Mouse (Mus musculus) layer of hippocampus, postnatal 36 days (tissue): ENCODE results near the gene Cnn1. TPM values are rescaled to one million over a fixed set of nuclear protein-coding genes. Genes with fewer than 3 reads are reported as not detected.

Source experiments
- microRNA-seq, 2 experiments: library from miRNA; unstranded; fragments of <30 nt; microRNA quantifications; one replicate each; pipeline ENCODE4 v1.2.0; 2021
- total RNA-seq, 2 experiments: library from RNA; stranded (reverse); gene quantifications; 2 replicates each; pipeline ENCODE4 v1.2.3; 2021

Cnn1 gene
- total RNA-seq, 2 experiments from 2014 or later = 0.55 to 0.61 TPM

Small RNA genes within 50 kb of the gene (microRNA-seq; reads per million reads assigned to microRNA genes)
- gene Mir7084 = 0.21 to 0.30 reads per million in 2 experiments

Other genes with a start within 250 kb of the Cnn1 start
- 10 to 100 TPM; 14.1 to 15.0 TPM for gene Dock6, start 246.6 kb upstream of the Cnn1 start, total RNA-seq
- 10 to 100 TPM; 23.6 to 26.6 TPM for gene Rab3d, start 181.0 kb upstream of the Cnn1 start, total RNA-seq
- 10 to 100 TPM; 19.3 to 21.2 TPM for gene Ccdc159, start 171.7 kb upstream of the Cnn1 start, total RNA-seq
- gene Tmem205, start 171.7 kb upstream of the Cnn1 start, total RNA-seq = 10 to 100 TPM; 41.0 to 44.6 TPM
- 100 to 1,000 TPM; 303 to 315 TPM for gene Plppr2, start 162.2 kb upstream of the Cnn1 start, total RNA-seq
- 10 to 100 TPM; 14.7 to 15.9 TPM for gene Swsap1, start 143.5 kb upstream of the Cnn1 start, total RNA-seq
- gene Epor, start 135.7 kb upstream of the Cnn1 start, total RNA-seq = 10 to 100 TPM in 1 of 2 experiments, 1 to 10 TPM in 1; 9.1 to 10.6 TPM
- 1 to 10 TPM; 1.7 to 1.9 TPM for gene Rgl3, start 109.8 kb upstream of the Cnn1 start, total RNA-seq
- gene Ccdc151, start 96.6 kb upstream of the Cnn1 start, total RNA-seq = 1 to 10 TPM; 9.5 to 9.9 TPM
- 100 to 1,000 TPM; 110 to 114 TPM for gene Prkcsh, start 96.4 kb upstream of the Cnn1 start, total RNA-seq
- gene Elavl3, start 47.2 kb upstream of the Cnn1 start, total RNA-seq = 100 to 1,000 TPM; 172 to 175 TPM
- gene Gm49318, start 28.0 kb upstream of the Cnn1 start, total RNA-seq = 1 to 10 TPM; 3.1 to 4.5 TPM
- gene Zfp653, start 27.8 kb upstream of the Cnn1 start, total RNA-seq = 10 to 100 TPM; 20.8 to 23.6 TPM
- gene Ecsit, start 13.8 kb upstream of the Cnn1 start, total RNA-seq = 10 to 100 TPM; 42.2 to 46.3 TPM
- 10 to 100 TPM; 53.5 to 57.9 TPM for gene Elof1, start 18.0 kb downstream of the Cnn1 start, total RNA-seq
- 1 to 10 TPM in 1 of 2 experiments, under 1 TPM in 1; 0.91 to 1.3 TPM for gene Acp5, start 36.5 kb downstream of the Cnn1 start, total RNA-seq
- 10 to 100 TPM; 44.9 to 47.4 TPM for gene Pigyl, start 57.6 kb downstream of the Cnn1 start, total RNA-seq
- under 1 TPM in 1 of 2 experiments, not detected in 1; 0.38 TPM for gene Zfp872, start 88.9 kb downstream of the Cnn1 start, total RNA-seq
- 10 to 100 TPM; 22.5 to 27.6 TPM for gene Zfp809, start 126.5 kb downstream of the Cnn1 start, total RNA-seq
- gene Zfp599, start 160.7 kb downstream of the Cnn1 start, total RNA-seq = 1 to 10 TPM; 5.5 to 5.6 TPM
- 10 to 100 TPM; 17.3 to 18.4 TPM for gene Zfp810, start 208.4 kb downstream of the Cnn1 start, total RNA-seq